Comparison of ENCODE assay signal across 8 mouse cellular contexts in the genomic region with DNA sequence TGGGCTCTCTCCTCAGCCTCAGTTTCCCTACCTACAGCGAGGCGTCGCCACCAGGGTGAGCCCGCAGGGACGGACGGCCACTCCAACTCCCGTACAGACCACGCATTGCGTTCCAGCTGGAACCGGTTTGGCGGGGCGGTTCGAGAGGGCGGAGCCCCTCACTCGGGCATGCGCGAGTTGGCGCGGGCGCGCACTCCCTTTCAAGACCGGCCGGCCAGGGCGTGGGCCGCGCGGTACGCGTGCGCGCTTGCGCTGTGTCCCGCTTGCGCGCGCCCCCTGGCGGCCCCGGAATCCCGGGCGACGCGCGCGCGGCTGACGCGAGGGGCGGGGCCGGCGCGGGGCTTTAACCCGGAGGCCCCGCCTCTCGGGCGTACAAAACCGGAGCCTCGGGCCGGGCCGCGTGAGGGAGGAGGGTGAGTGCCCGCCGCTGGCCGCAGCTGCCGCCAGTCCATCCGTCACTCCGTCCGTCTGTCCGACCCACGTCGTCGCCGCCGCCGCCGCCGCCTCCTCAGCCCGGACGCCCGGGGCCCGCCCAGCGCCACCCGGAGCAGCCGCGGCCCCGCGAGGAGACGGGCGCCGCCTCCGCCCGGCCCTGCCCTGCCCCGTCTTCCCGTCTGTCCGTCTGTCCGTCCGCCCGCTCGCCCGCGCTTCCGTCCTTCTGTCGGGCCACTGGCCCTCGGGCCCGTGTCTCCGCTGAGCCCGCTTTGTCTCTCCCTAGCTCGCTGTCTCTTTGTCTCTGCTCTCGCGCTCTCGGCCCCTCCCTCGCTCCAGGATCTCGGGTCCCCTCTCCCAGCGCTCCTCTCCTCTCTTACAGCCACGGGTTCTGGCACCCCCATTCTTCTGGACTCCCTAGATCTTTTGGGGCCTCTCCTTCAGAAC. TPM values are rescaled to one million over a fixed set of nuclear protein-coding genes. Genes with fewer than 3 reads are reported as not detected.
A peak's percentile ranks its signal among the peaks of the same experiment; 100 is the strongest.
DNase-seq lines count a peak whose midpoint lies in the region; ATAC-seq and TF ChIP-seq lines count a peak whose summit lies in the region.

No protein-coding gene starts in this region.

- H3K36me3 ChIP-seq in heart, embryonic 13.5 days, result no peaks in the 10 kb centered on the region
- H3K36me3 ChIP-seq in kidney, postnatal 0 days (ENCODE audit: insufficient read depth, low read length), result no peaks in the 10 kb centered on the region
- H3K36me3 ChIP-seq in liver, embryonic 11.5 days (ENCODE audit: control insufficient read depth, insufficient read depth, low read length), result no peaks in the 10 kb centered on the region
- H3K36me3 ChIP-seq in myocyte (ENCODE audit: control insufficient read depth, insufficient read depth), result no peaks in the 10 kb centered on the region

- H3K27me3 ChIP-seq in heart, embryonic 13.5 days (replicated peaks), result no peaks in the 10 kb centered on the region
- H3K27me3 ChIP-seq in kidney, postnatal 0 days (ENCODE audit: insufficient read depth, low read length), result no peaks in the 10 kb centered on the region
- no peaks in the 10 kb centered on the region for H3K27me3 ChIP-seq in liver, embryonic 11.5 days (replicated peaks; ENCODE audit: control insufficient read depth, insufficient read depth, low read length)
- no peaks in the 10 kb centered on the region for H3K27me3 ChIP-seq in myocyte (ENCODE audit: control insufficient read depth, insufficient read depth, insufficient read length)

- peak overlapping the region; percentile 96 for H3K4me3 ChIP-seq in brown adipose tissue, adult 24 weeks (ENCODE audit: insufficient read depth, low read depth, low read length)
- peak overlapping the region; percentile 84 for H3K4me3 ChIP-seq in heart, embryonic 13.5 days
- H3K4me3 ChIP-seq in kidney, postnatal 0 days (replicated peaks; ENCODE audit: low read depth, low read length), result peak overlapping the region; percentile 93
- H3K4me3 ChIP-seq in liver, embryonic 11.5 days (ENCODE audit: low read depth, low read length), result peak overlapping the region; percentile 92
- H3K4me3 ChIP-seq in myocyte, result peak overlapping the region; percentile 100

- peak overlapping the region; percentile 97 for H3ac ChIP-seq in myocyte (ENCODE audit: control insufficient read depth, insufficient read length)

- whole genome bisulfite sequencing in heart, embryonic 13.5 days, result under 1% methylated on average over 87 of the region's 114 CpGs
- under 1% methylated on average over 105 of the region's 114 CpGs for WGBS in kidney, postnatal 0 days
- under 1% methylated on average over 89 of the region's 114 CpGs for WGBS in liver, embryonic 11.5 days

- peaks cover 47% of the 10 kb centered on the region for H3K79me2 ChIP-seq in myocyte (ENCODE audit: control insufficient read depth, insufficient read depth)

- H3K27ac ChIP-seq in brown adipose tissue, adult 24 weeks (replicated peaks; ENCODE audit: low read depth, low read length), result peak overlapping the region; percentile 97
- peak overlapping the region; percentile 93 for H3K27ac ChIP-seq in heart, embryonic 13.5 days (replicated peaks)
- peak overlapping the region; percentile 73 for H3K27ac ChIP-seq in kidney, postnatal 0 days
- H3K27ac ChIP-seq in liver, embryonic 11.5 days (ENCODE audit: low read depth, low read length), result peak overlapping the region; percentile 72

- ATAC-seq in CD4-positive, CD25-positive, alpha-beta regulatory T cell, adult 4 months, result peak; percentile 76
- peak; percentile 93 for ATAC-seq in erythroid progenitor cell, adult 5-6 weeks (replicated peaks; ENCODE audit: low FRiP score, poor library complexity, severe bottlenecking)
- peak; percentile 81 for ATAC-seq in heart, embryonic 13.5 days (ENCODE audit: extremely low read depth, insufficient number of reproducible peaks, low FRiP score, low TSS enrichment)
- peak; percentile 88 for ATAC-seq in kidney, postnatal 0 days (replicated peaks; ENCODE audit: low FRiP score, low read depth)
- ATAC-seq in liver, embryonic 11.5 days (replicated peaks; ENCODE audit: low FRiP score), result peak; percentile 92

- H3K9ac ChIP-seq in heart, embryonic 13.5 days, result peak overlapping the region; percentile 97
- H3K9ac ChIP-seq in kidney, postnatal 0 days (ENCODE audit: low read depth, low read length), result peak overlapping the region; percentile 96
- peak overlapping the region; percentile 79 for H3K9ac ChIP-seq in liver, embryonic 11.5 days (ENCODE audit: low read depth, low read length)

- H3K4me2 ChIP-seq in heart, embryonic 13.5 days, result peak overlapping the region; percentile 85
- peak overlapping the region; percentile 85 for H3K4me2 ChIP-seq in kidney, postnatal 0 days (ENCODE audit: low read length)
- H3K4me2 ChIP-seq in liver, embryonic 11.5 days, result peak overlapping the region; percentile 85
- peak overlapping the region; percentile 87 for H3K4me2 ChIP-seq in myocyte (ENCODE audit: low read depth)

- peaks cover 42% of the 10 kb centered on the region for H3K4me1 ChIP-seq in brown adipose tissue, adult 24 weeks (ENCODE audit: control insufficient read depth, insufficient read depth, insufficient read length, low read length)
- H3K4me1 ChIP-seq in heart, embryonic 13.5 days, result peaks cover 78% of the 10 kb centered on the region
- peaks cover 36% of the 10 kb centered on the region; the same call in 1 of the 2 replicates for H3K4me1 ChIP-seq in kidney, postnatal 0 days (replicated peaks; ENCODE audit: insufficient read depth, low read length)
- H3K4me1 ChIP-seq in liver, embryonic 11.5 days (replicated peaks; ENCODE audit: control insufficient read depth, insufficient read depth, low read length), result peaks cover 40% of the 10 kb centered on the region

- no peaks in the 10 kb centered on the region for H3K9me3 ChIP-seq in heart, embryonic 13.5 days
- no peaks in the 10 kb centered on the region for H3K9me3 ChIP-seq in kidney, postnatal 0 days (replicated peaks; ENCODE audit: low read length)
- H3K9me3 ChIP-seq in liver, embryonic 11.5 days (ENCODE audit: control insufficient read depth, low read length), result no peaks in the 10 kb centered on the region

- DNase-seq in kidney, postnatal 0 days (ENCODE audit: low spot score), result peak; percentile 95
- peak; percentile 93 for DNase-seq in liver, embryonic 11.5 days (ENCODE audit: low spot score)
- DNase-seq in spleen, postnatal 4 days (ENCODE audit: low spot score in 2 of 2), result peak; percentile 94 to 99

- TF ChIP-seq POLR2A in myocyte (IDR thresholded peaks at IDR 0.05; ENCODE audit: insufficient read length, low read depth), result peak; percentile 85

- TF ChIP-seq CTCF in kidney, postnatal 0 days (IDR thresholded peaks at IDR 0.05; ENCODE audit: low read depth), result peak; percentile 60

TF ChIP-seq in myocyte, 11 proteins besides CTCF, POLR2A, EP300 and RAD21:
- TF ChIP-seq TCF3 (IDR thresholded peaks at IDR 0.05; ENCODE audit: insufficient read length, low read depth), result peak; percentile 80
- TF ChIP-seq MYOD1 (IDR thresholded peaks at IDR 0.05; ENCODE audit: control insufficient read depth in 1 of 3, insufficient read length in 2 of 3, low read depth in 2 of 3), result peak in 2 of 3 experiments; percentile 60 to 86
- TF ChIP-seq MYOG (IDR thresholded peaks at IDR 0.05; ENCODE audit: control insufficient read depth in 1 of 3, insufficient read depth in 1 of 3, insufficient read length in 2 of 3, low read depth in 2 of 3), result peak in 2 of 3 experiments; percentile 56 to 62
- TF ChIP-seq MAX (IDR thresholded peaks at IDR 0.05; ENCODE audit: low read depth), result peak; percentile 38
- no peak for TF ChIP-seq TCF12 (IDR thresholded peaks at IDR 0.05; ENCODE audit: insufficient read depth, poor library complexity, severe bottlenecking)
- TF ChIP-seq REST (IDR thresholded peaks at IDR 0.05; ENCODE audit: insufficient read depth, insufficient read length), result no peak
- TF ChIP-seq E2F4 (IDR thresholded peaks at IDR 0.05; ENCODE audit: insufficient read depth), result peak; percentile 36
- TF ChIP-seq CEBPB (IDR thresholded peaks at IDR 0.05; ENCODE audit: insufficient read depth, poor library complexity, severe bottlenecking), result no peak
- TF ChIP-seq SRF (IDR thresholded peaks at IDR 0.05; ENCODE audit: control insufficient read depth, insufficient read length, low read depth), result peak; percentile 46
- no peak for TF ChIP-seq USF1 (IDR thresholded peaks at IDR 0.05; ENCODE audit: low read depth)
- TF ChIP-seq POLR2AphosphoS2 (IDR thresholded peaks at IDR 0.05; ENCODE audit: insufficient read length, low read depth), result peak; percentile 98

RNA-seq across cellular contexts. Expression of a gene that starts 54.3 kb away (rescaled TPM):
- polyA plus RNA-seq in CD4-positive, CD25-positive, alpha-beta regulatory T cell, adult 4 months (2017; shearing (Covaris generic)), result not detected
- 35.0 and 37.1 TPM in 2 replicates for polyA plus RNA-seq in brown adipose tissue, adult 24 weeks (2012; ENCODE audit: insufficient read depth, insufficient read length, missing spikeins)
- total RNA-seq in erythroid progenitor cell, adult 5-6 weeks (2015; ENCODE audit: low replicate concordance), result 5.0 and 7.2 TPM in 2 replicates
- 0.45 and 10.7 TPM in 2 replicates for total RNA-seq in erythroid progenitor cell, adult 5-6 weeks (2017; ENCODE audit: low replicate concordance)
- 1,696 and 1,855 TPM in 2 replicates for polyA plus RNA-seq in heart, embryonic 13.5 days (2015; fragmentation: Nextera tagmentation; extraction: Ambion mirVana)
- polyA plus RNA-seq in kidney, postnatal 0 days (2015; fragmentation: Nextera tagmentation; extraction: Ambion mirVana), result 449 and 494 TPM in 2 replicates
- 98.9 and 115 TPM in 2 replicates for polyA plus RNA-seq in liver, embryonic 11.5 days (2014; fragmentation: Nextera tagmentation; extraction: Ambion mirVana)
- 442 TPM for polyA plus RNA-seq in myocyte (2012; fragmentation: generic; extraction: Trizol)

Comparison
In these comparisons a context has a peak if more than half of its experiments do, and no peak if none do; other contexts are left out.
1. Peak in every context shown above with its lines: DNase-seq, ATAC-seq, H3K4me3 ChIP-seq and H3K27ac ChIP-seq.
2. RNA of a gene that starts 54.3 kb away (polyA plus RNA-seq): 1,696 to 1,855 TPM in heart, embryonic 13.5 days, 449 to 494 TPM in kidney, postnatal 0 days, 442 TPM in myocyte (single experiment), 98.9 to 115 TPM in liver, embryonic 11.5 days and 35.0 to 37.1 TPM in brown adipose tissue, adult 24 weeks; not detected in CD4-positive, CD25-positive, alpha-beta regulatory T cell, adult 4 months; every median in the first group is over 10 times any median in the second.